Mouse (Mus musculus) left cerebral cortex, adult 18-20 months (tissue): ENCODE results near the gene Cyp2c38. TPM values are rescaled to one million over a fixed set of nuclear protein-coding genes. Genes with fewer than 3 reads are reported as not detected.
"Not testable (repeated sequence)": the region's sequence is repeated elsewhere in the genome, so short reads cannot be mapped to it uniquely, and the experiment has no call there.

Experiments
- DNase-seq, 2 experiments: peaks; one replicate each; pipeline ENCODE4 v3.0.0; 2021 to 2022; ENCODE audit warnings: low spot score in 2 of 2, mixed read lengths in 1 of 2
- long read RNA-seq, 2 experiments: library from polyadenylated mRNA; stranded (forward); transcript quantifications; one replicate each; pipeline ENCODE4 v2.0.0; 2021
- total RNA-seq, 2 experiments: library from RNA; stranded (reverse); gene quantifications; 2 replicates each; pipeline ENCODE4 v1.2.3; 2021

Gene Cyp2c38
- total RNA-seq, result not detected
- long read RNA-seq, experiment 1, result 0 reads
- long read RNA-seq, experiment 2, result 0 reads

DNA sequence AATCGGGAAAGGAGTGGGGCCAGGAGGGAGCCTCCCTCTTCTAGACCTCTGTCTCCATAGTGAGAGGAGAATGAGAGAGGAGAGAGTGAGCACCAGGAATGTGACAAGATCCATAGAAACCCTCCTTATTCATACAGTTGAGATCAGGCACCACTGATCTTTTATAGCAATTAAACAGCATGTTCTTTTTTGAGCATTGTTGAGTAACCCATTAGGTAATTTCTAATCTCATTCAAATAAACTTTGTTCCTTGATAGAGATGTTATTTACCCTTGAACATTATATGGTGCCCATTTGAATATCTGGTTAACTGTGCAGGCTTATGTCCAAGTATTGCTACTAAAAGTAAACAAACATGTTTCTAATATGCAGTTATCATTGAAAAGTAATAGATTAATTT, at the start of gene Cyp2c38:
Cyp2c38 (minus strand) TSS at position 135 of the 400 bp plus-strand sequence.
- DNase-seq, result no peak

DNA sequence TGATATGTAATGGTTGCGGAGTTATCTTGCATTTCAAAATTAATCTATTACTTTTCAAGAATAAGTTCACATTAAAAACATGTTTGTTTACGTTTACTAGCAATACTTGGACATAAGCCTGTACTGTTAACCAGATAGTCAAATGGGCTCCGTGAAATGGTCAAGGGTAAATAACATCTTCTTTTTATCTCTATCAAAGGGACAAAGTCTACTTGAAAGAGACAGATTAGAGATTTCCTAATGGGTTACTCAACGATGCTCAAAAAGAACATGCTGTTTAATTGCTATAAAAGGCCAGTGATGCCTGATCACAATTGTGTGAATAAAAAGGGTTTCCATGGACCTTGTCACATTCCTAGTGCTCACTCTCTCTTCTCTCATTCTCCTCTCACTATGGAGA, 47.7 kb upstream of the Cyp2c38 start, which contains the start of gene Cyp2c39:
Cyp2c39 (plus strand) TSS at position 329 of the 400 bp plus-strand sequence.
- no peak for DNase-seq

DNA sequence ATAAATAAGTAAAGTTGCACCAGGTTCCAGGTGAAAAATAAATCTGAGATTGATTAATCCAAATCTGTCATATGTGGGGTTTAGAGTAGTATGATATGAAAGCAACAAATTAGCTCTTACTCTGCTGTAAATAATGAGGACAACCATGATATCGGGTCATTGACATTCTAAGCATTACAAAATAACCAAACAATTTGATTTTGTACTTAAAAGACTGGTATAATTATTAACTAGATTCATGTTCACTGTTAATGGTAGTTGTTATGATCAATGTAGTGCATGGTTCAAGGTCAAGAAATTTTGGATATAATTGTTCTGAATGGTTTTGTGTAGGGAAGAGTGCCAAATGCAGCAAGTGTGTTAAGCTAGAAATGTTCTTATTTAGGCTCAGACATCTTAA, 46.7 kb upstream of the Cyp2c38 start:
- no peak for DNase-seq

DNA sequence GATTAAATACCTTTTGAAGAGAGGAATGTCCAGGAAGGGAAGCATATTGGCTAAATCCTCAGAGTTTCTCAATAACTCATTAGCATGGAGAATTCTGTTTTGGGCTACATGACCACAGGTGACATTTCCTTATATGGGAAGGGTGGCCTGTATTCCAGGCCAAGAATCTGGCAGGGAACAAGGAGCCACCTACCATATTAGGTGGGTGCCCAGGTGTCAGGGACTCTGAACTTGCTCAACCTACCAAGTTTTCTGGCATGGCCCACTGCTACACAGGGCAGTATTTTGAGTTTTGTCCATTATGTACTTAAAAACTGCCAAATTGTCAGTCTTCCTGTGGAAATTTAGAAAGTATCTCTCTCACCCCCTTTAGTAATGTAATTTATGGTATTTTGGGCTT, 43.5 kb upstream of the Cyp2c38 start:
- DNase-seq, result no peak

DNA sequence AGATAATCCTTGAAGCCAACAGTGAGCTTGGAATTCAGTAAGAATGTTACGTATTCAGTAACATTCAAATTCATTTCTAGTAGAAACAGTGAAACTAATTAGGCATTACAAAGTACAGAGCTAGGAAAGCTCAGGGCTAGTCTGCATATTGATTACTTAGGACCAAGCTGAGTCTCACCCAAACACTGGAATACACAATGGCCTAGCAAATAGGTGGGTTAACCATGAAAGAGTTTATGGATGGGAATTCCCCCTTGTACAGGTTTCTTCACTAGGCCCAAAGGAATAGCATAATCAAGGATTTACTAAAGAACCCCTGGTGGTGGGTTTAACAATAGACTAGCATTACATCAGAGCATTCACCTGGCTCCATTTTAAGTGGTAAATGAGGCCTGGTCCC, 21.1 kb upstream of the Cyp2c38 start:
- DNase-seq, result not testable (repeated sequence)

DNA sequence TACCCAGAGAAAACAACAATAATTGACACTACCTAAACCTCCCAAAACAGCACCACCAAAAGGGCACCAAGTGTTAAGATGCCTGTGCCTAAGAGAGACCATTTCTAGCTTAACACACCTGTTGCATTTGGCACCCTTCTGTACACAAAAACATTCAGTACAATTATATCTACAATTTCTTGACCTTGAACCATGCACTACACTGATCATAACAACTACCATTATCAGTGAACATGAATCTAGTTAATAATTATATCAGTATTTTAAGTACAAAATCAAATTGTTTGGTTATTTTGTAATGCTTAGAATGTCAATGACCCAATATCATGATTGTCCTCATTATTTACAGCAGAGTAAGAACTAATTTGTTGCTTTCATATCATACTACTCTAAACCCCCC, 1.0 kb upstream of the Cyp2c38 start:
- no peak for DNase-seq

Other genes starting within 250 kb of the Cyp2c38 start
- not detected for gene Cyp2c29, start 193.7 kb downstream of the Cyp2c38 start, total RNA-seq
- not detected for gene Cyp2c39, start 47.8 kb upstream of the Cyp2c38 start, total RNA-seq
- not detected for gene Cyp2c67, start 186.0 kb upstream of the Cyp2c38 start, total RNA-seq